Mouse (Mus musculus): ENCODE measurements around the gene Spsb1. TPM values are rescaled to one million over a fixed set of nuclear protein-coding genes. Genes with fewer than 3 reads are reported as not detected.

Spsb1 gene
- polyA plus RNA-seq (2015; fragmentation: Illumina TruSeq; extraction: RNeasy Lipid Tissue Mini Kit (QIAGEN cat#74804); ENCODE audit: insufficient read depth, low read depth, low replicate concordance) = 3.3 TPM

GRCm38 (mm10) chr4:149954893-149955439 lies at the start of gene Spsb1:
Spsb1 (minus strand) TSS chr4:149955043.

Other genes starting within 250 kb of the Spsb1 start
- gene Tmem201, start 217.0 kb downstream of the Spsb1 start, polyA plus RNA-seq (2015; fragmentation: Illumina TruSeq; extraction: RNeasy Lipid Tissue Mini Kit (QIAGEN cat#74804); ENCODE audit: insufficient read depth, low read depth, low replicate concordance) = 3.4 TPM
- gene Slc25a33, start 180.8 kb downstream of the Spsb1 start, polyA plus RNA-seq (2015; fragmentation: Illumina TruSeq; extraction: RNeasy Lipid Tissue Mini Kit (QIAGEN cat#74804); ENCODE audit: insufficient read depth, low read depth, low replicate concordance) = 1.4 TPM
- 9.9 TPM for gene H6pd, start 54.0 kb upstream of the Spsb1 start, polyA plus RNA-seq (2015; fragmentation: Illumina TruSeq; extraction: RNeasy Lipid Tissue Mini Kit (QIAGEN cat#74804); ENCODE audit: insufficient read depth, low read depth, low replicate concordance)
- 0.42 TPM for gene Gpr157, start 132.3 kb upstream of the Spsb1 start, polyA plus RNA-seq (2015; fragmentation: Illumina TruSeq; extraction: RNeasy Lipid Tissue Mini Kit (QIAGEN cat#74804); ENCODE audit: insufficient read depth, low read depth, low replicate concordance)
- gene Slc2a5, start 164.2 kb upstream of the Spsb1 start, polyA plus RNA-seq (2015; fragmentation: Illumina TruSeq; extraction: RNeasy Lipid Tissue Mini Kit (QIAGEN cat#74804); ENCODE audit: insufficient read depth, low read depth, low replicate concordance) = 10.3 TPM
- not detected for gene Slc2a7, start 193.9 kb upstream of the Spsb1 start, polyA plus RNA-seq (2015; fragmentation: Illumina TruSeq; extraction: RNeasy Lipid Tissue Mini Kit (QIAGEN cat#74804); ENCODE audit: insufficient read depth, low read depth, low replicate concordance)
- gene Car6, start 246.3 kb upstream of the Spsb1 start, polyA plus RNA-seq (2015; fragmentation: Illumina TruSeq; extraction: RNeasy Lipid Tissue Mini Kit (QIAGEN cat#74804); ENCODE audit: insufficient read depth, low read depth, low replicate concordance) = not detected